Mouse (Mus musculus) midbrain, embryonic 12.5 days (tissue): ENCODE measurements around the gene Cyp27a1. TPM values are rescaled to one million over a fixed set of nuclear protein-coding genes. Genes with fewer than 3 reads are reported as not detected.

Experiments
- ATAC-seq: fragments of 200-750 bp; cut with Nextera tagmentation; 2 replicates; pipeline ENCODE4 v1.8.0; 2017; ENCODE audit warnings: low read depth, moderate TSS enrichment, moderate library complexity; ENCODE audit not compliant: low FRiP score
- H3K27ac ChIP-seq: fragments of 300-500 bp; sonication (generic); replicated peaks from 2 replicates; pipeline ENCODE4 v1.5.1; 2016; ENCODE audit warnings: mild to moderate bottlenecking
- H3K27me3 ChIP-seq: fragments of 300-500 bp; sonication (generic); 2 replicates; pipeline ENCODE4 v1.6.1; 2016; ENCODE audit warnings: mild to moderate bottlenecking
- H3K36me3 ChIP-seq: fragments of 300-500 bp; sonication (generic); 2 replicates; pipeline ENCODE4 v1.6.1; 2016
- H3K4me1 ChIP-seq: fragments of 300-500 bp; sonication (generic); 2 replicates; pipeline ENCODE4 v1.6.1; 2016
- H3K4me2 ChIP-seq: fragments of 300-500 bp; sonication (generic); replicated peaks from 2 replicates; pipeline ENCODE4 v1.6.1; 2016; ENCODE audit warnings: mild to moderate bottlenecking, moderate library complexity
- H3K4me3 ChIP-seq: fragments of 300-500 bp; sonication (generic); 2 replicates; pipeline ENCODE4 v1.5.1; 2016; ENCODE audit warnings: mild to moderate bottlenecking
- H3K9ac ChIP-seq: fragments of 300-500 bp; sonication (generic); replicated peaks from 2 replicates; pipeline ENCODE4 v1.6.1; 2016; ENCODE audit warnings: mild to moderate bottlenecking, moderate library complexity
- H3K9me3 ChIP-seq: fragments of 300-500 bp; sonication (generic); 2 replicates; pipeline ENCODE4 v1.6.1; 2016; ENCODE audit warnings: mild to moderate bottlenecking
- WGBS: fragments of 180-500 bp; shearing (Covaris S2); methylation state at CpG from one replicate; pipeline ENCODE4 v1.1.7; 2016; 5-methylcytosine and 5-hydroxymethylcytosine counted together
- polyA plus RNA-seq: library from polyadenylated mRNA; unstranded; fragments of >200 nt; fragmentation: Nextera tagmentation; extraction: Ambion mirVana; gene quantifications from 2 replicates; pipeline ENCODE4 v1.2.1, GENCODE M21; 2016

Gene Cyp27a1
- polyA plus RNA-seq, 1 experiment from 2014 or later = 4.2 TPM

DNA sequence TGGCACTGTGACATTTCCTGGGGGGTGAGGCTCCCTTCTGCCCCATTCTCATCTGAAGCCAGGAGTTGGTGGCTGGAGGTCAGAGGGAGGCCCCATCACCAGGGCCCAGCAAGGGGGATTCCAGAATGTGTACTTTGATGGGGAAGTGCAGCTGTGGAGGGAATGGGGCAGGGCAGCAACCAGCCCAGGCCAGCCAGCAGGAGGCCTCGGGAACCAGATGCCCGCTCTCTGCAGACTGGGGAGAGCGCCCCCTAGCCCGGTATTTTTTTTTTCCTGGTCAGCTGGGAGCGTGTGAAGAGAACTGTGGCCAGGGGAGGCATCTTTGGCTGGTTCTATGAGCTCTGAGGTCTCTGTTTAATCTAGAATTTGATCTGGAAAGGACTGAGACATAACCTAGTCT is 62.4 kb downstream of the Cyp27a1 start:
- Histone ChIP-seq H3K36me3 (no peaks in the 10 kb centered on the region), H3K9me3 (no peaks in the 10 kb centered on the region), H3K27ac (no peak overlapping the region), H3K4me3 (no peak overlapping the region), H3K27me3 (peaks cover 95% of the 10 kb centered on the region), H3K4me2 (no peak overlapping the region), H3K9ac (no peak overlapping the region), H3K4me1 (peaks cover 24% of the 10 kb centered on the region)
- no peak for ATAC-seq
- 4% methylated on average over 5 of the region's 5 CpGs for WGBS

DNA sequence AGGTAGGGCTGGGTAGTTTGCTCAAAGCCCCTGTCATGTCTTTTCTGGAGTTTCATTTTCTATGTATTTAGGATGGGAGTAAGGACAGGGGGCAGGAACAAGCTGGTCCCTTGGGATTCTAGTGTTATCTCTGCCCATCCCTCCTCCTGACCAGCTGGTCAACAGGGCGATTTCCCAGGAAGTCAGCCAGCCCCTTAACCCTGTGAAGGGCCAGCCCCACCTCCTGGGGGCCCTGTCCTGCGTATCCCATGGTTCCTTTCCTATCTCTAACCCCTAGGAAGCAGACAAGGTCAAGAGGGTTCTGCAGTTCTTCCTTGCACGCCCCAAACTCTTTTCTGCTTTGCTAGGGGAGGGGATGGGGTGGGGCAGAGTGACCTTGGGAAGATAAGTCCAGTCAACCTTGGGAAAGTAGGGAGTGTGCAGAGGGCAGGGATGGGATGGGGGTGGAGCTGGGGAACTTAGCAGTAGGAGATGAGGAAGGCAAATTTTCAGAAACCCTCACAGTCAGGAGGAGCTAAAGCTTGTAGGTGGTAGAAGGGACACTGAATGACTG is 65.6 kb downstream of the Cyp27a1 start:
- no peak for ATAC-seq
- no peak overlapping the region for H3K27ac ChIP-seq
- no peaks in the 10 kb centered on the region for H3K9me3 ChIP-seq
- no peak overlapping the region for H3K9ac ChIP-seq
- H3K4me1 ChIP-seq = peaks cover 4% of the 10 kb centered on the region
- H3K4me3 ChIP-seq = no peak overlapping the region
- H3K27me3 ChIP-seq = peaks cover 95% of the 10 kb centered on the region
- WGBS = 34% methylated on average over 3 of the region's 3 CpGs
- no peak overlapping the region for H3K4me2 ChIP-seq
- H3K36me3 ChIP-seq = no peaks in the 10 kb centered on the region

DNA sequence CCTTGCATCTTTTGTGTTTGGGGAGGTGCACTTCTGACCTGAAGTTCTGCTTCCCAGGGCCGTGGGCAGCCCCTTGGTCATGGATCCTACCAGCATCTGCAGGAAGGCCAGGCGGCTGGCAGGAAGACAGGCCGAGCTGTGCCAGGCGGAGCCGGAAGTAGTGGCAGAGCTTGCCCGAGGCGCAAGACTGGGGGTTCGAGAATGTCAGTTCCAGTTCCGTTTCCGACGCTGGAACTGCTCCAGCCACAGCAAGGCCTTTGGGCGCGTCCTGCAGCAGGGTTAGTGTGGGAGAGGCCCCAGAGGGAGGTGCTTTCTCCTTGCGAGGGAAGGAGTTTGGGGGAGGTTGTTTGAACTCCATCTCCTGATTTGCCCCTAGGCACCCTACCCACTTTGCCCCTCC is 68.7 kb downstream of the Cyp27a1 start:
- H3K4me2 ChIP-seq = no peak overlapping the region
- H3K9me3 ChIP-seq = no peaks in the 10 kb centered on the region
- H3K4me1 ChIP-seq = peaks cover 6% of the 10 kb centered on the region
- H3K9ac ChIP-seq = no peak overlapping the region
- no peak overlapping the region for H3K4me3 ChIP-seq
- no peak overlapping the region for H3K27ac ChIP-seq
- 14% methylated on average over 12 of the region's 14 CpGs for WGBS
- peaks cover 94% of the 10 kb centered on the region for H3K27me3 ChIP-seq
- ATAC-seq = no peak
- no peaks in the 10 kb centered on the region for H3K36me3 ChIP-seq

DNA sequence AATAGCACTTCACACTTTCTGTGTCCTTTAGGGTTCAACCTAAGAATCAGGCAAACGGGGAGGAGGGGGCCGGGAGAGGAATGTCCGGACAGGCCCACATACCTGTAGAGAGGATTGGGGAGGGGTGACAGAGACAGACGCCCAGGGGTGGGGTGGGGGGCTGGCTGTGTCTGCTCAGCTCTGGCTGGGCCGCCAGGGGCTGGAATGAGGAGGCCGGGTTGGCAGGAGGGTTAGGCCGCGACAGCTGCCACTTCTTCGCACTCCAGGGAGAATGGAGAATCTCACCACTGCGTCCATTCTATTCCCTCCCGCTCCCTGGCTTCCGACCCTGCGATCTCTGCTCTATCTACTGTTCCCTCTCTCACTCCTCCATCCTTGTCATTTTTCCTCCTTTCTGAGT is 70.2 kb downstream of the Cyp27a1 start:
- peak overlapping the region; percentile 76 for H3K4me2 ChIP-seq
- H3K4me1 ChIP-seq = peaks cover 6% of the 10 kb centered on the region
- H3K36me3 ChIP-seq = no peaks in the 10 kb centered on the region
- no peak overlapping the region for H3K9ac ChIP-seq
- no peak for ATAC-seq
- no peaks in the 10 kb centered on the region for H3K9me3 ChIP-seq
- 1% methylated on average over 13 of the region's 13 CpGs for WGBS
- H3K27me3 ChIP-seq = peaks cover 94% of the 10 kb centered on the region
- H3K4me3 ChIP-seq = peak overlapping the region; percentile 50
- H3K27ac ChIP-seq = no peak overlapping the region

DNA sequence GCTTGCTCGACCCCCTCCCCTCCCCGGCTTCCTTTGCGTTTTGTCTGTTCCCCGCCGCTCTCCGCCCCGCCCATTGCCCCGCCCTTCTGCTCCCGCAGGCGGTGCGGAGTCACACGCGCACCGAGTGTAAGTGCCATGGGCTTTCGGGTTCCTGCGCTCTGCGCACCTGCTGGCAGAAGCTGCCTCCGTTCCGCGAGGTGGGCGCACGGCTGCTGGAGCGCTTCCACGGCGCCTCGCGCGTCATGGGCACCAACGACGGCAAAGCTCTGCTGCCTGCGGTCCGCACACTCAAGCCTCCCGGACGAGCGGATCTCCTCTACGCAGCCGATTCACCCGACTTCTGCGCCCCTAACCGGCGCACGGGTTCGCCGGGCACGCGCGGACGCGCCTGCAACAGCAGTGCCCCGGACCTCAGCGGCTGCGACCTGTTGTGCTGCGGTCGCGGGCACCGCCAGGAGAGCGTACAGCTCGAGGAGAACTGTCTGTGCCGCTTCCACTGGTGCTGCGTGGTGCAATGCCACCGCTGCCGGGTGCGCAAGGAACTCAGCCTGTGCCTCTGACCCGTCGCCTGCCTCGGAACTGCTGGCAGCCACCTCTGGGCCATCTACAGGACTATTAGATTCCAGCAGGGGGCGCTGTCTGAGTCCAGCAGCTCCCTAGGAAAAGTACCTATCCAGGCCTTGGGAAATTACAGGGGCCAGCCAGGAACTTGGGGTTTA is 70.8 kb downstream of the Cyp27a1 start:
- Histone ChIP-seq H3K4me2 (peak overlapping the region; percentile 76), H3K27me3 (peaks cover 94% of the 10 kb centered on the region), H3K4me1 (peaks cover 9% of the 10 kb centered on the region), H3K4me3 (peak overlapping the region; percentile 50), H3K36me3 (no peaks in the 10 kb centered on the region), H3K9ac (0 out of 2 replicates have a peak overlapping the region, but pooled peaks have one; percentile 37), H3K9me3 (no peaks in the 10 kb centered on the region), H3K27ac (no peak overlapping the region)
- peak; percentile 47; the same call in 1 of the 2 replicates for ATAC-seq
- under 1% methylated on average over 67 of the region's 67 CpGs for WGBS

Other genes starting within 250 kb of the Cyp27a1 start
- 74.3 TPM in 2 replicates for gene Cnot9, start 207.5 kb upstream of the Cyp27a1 start, polyA plus RNA-seq
- gene Plcd4, start 170.7 kb upstream of the Cyp27a1 start, polyA plus RNA-seq = 1.1 and 1.5 TPM in 2 replicates
- gene Usp37, start 169.3 kb upstream of the Cyp27a1 start, polyA plus RNA-seq = 42.1 and 44.2 TPM in 2 replicates
- 10.6 and 11.2 TPM in 2 replicates for gene Zfp142, start 125.3 kb upstream of the Cyp27a1 start, polyA plus RNA-seq
- gene Bcs1l, start 125.3 kb upstream of the Cyp27a1 start, polyA plus RNA-seq = 16.4 and 17.0 TPM in 2 replicates
- gene Rnf25, start 112.2 kb upstream of the Cyp27a1 start, polyA plus RNA-seq = 31.5 and 35.5 TPM in 2 replicates
- 25.3 and 25.9 TPM in 2 replicates for gene Stk36, start 112.1 kb upstream of the Cyp27a1 start, polyA plus RNA-seq
- 43.7 and 51.9 TPM in 2 replicates for gene Ttll4, start 51.8 kb upstream of the Cyp27a1 start, polyA plus RNA-seq
- gene Prkag3, start 35.6 kb downstream of the Cyp27a1 start, polyA plus RNA-seq = not detected in 2 replicates
- 5.0 and 7.9 TPM in 2 replicates for gene Wnt6, start 58.3 kb downstream of the Cyp27a1 start, polyA plus RNA-seq
- 1.7 and 1.8 TPM in 2 replicates for gene Wnt10a, start 77.9 kb downstream of the Cyp27a1 start, polyA plus RNA-seq
- gene Cdk5r2, start 141.4 kb downstream of the Cyp27a1 start, polyA plus RNA-seq = 5.6 and 8.7 TPM in 2 replicates
- 0.25 and 0.55 TPM in 2 replicates for gene Fev, start 171.8 kb downstream of the Cyp27a1 start, polyA plus RNA-seq
- gene Cryba2, start 179.6 kb downstream of the Cyp27a1 start, polyA plus RNA-seq = not detected in 2 replicates
- 0.16 and 0.17 TPM in 2 replicates for gene Cfap65, start 222.0 kb downstream of the Cyp27a1 start, polyA plus RNA-seq
- gene Ihh, start 238.1 kb downstream of the Cyp27a1 start, polyA plus RNA-seq = 0.14 and 0.23 TPM in 2 replicates